Mouse (Mus musculus) ES-E14 (cell line): ENCODE measurements at regions not wholly inside any gene's neighbourhood (a gene's known extent, or its start where the extent isn't known, plus 50 kb on each side); places are given as distances from the start of the nearest gene placed in this dataset.

Experiments used
- DNase-seq: peaks from one replicate; pipeline ENCODE4 v3.0.0-alpha.2; 2013; ENCODE audit warnings: low read depth, low spot score
- H3K27ac ChIP-seq: 2 replicates; pipeline ENCODE4 v1.5.1; 2012; ENCODE audit warnings: low read depth, mild to moderate bottlenecking, low read length, moderate library complexity, mixed read lengths; ENCODE audit not compliant: poor library complexity, insufficient read depth, severe bottlenecking
- H3K36me3 ChIP-seq: 2 replicates; pipeline ENCODE4 v1.6.1; 2012; ENCODE audit warnings: mild to moderate bottlenecking, low read length, moderate library complexity, mixed read lengths; ENCODE audit not compliant: control insufficient read depth, poor library complexity, insufficient read depth, severe bottlenecking
- H3K4me1 ChIP-seq, 2 experiments: fragments of 150-350 bp in 1 of 2; sonication (generic) in 1 of 2; 2 replicates each; pipeline ENCODE4 v1.6.1; 2012; ENCODE audit warnings: low read length in 2 of 2, mild to moderate bottlenecking in 1 of 2, mixed read lengths in 1 of 2; ENCODE audit not compliant: control insufficient read depth in 2 of 2, insufficient read depth in 2 of 2, poor library complexity in 1 of 2
- H3K4me3 ChIP-seq, 2 experiments: fragments of 150-350 bp in 1 of 2; sonication (generic) in 1 of 2; 2 replicates each; pipeline ENCODE4 v1.5.1; 2012; ENCODE audit warnings: low read length in 2 of 2, low read depth in 1 of 2, mild to moderate bottlenecking in 1 of 2, mixed read lengths in 1 of 2; ENCODE audit not compliant: insufficient read depth in 1 of 2, poor library complexity in 1 of 2, severe bottlenecking in 1 of 2
- H3K9ac ChIP-seq: 2 replicates; pipeline ENCODE4 v1.6.1; 2012; ENCODE audit warnings: low read depth, mild to moderate bottlenecking, low read length, mixed read lengths; ENCODE audit not compliant: poor library complexity, insufficient read depth, severe bottlenecking
- H3K9me3 ChIP-seq: fragments of 150-350 bp; sonication (generic); 2 replicates; pipeline ENCODE4 v1.6.1; 2012; ENCODE audit warnings: low read depth, mild to moderate bottlenecking, low read length; ENCODE audit not compliant: control insufficient read depth, insufficient read depth
- CHD2 ChIP-seq: IDR thresholded peaks from 2 replicates; pipeline ENCODE4 v1.6.1; 2014; ENCODE audit warnings: mild to moderate bottlenecking, low read depth, low read length, inconsistent platforms
- HCFC1 ChIP-seq: IDR thresholded peaks from 2 replicates; pipeline ENCODE4 v1.6.1; 2012; ENCODE audit warnings: low read length, inconsistent platforms, borderline replicate concordance; ENCODE audit not compliant: insufficient read depth
- MAFK ChIP-seq: IDR thresholded peaks from 2 replicates; pipeline ENCODE4 v1.6.1; 2014; ENCODE audit warnings: mild to moderate bottlenecking, low read depth, low read length, inconsistent platforms; ENCODE audit not compliant: insufficient read depth
- ZC3H11A ChIP-seq: IDR thresholded peaks from 2 replicates; pipeline ENCODE4 v1.6.1; 2012; ENCODE audit warnings: low read depth, mild to moderate bottlenecking, inconsistent platforms, low read length, borderline replicate concordance
- ZNF384 ChIP-seq: IDR thresholded peaks from 2 replicates; pipeline ENCODE4 v1.6.1; 2012; ENCODE audit warnings: low read depth, low read length, inconsistent platforms
- in situ Hi-C, 2 experiments: fragments of 600-800 bp; cut with MboI; formaldehyde crosslinking; loops; one replicate each; pipeline ENCODE4 v1.15.1; 2025; ENCODE audit warnings: low sequenced_read_pairs in 2 of 2, inconsistent platforms in 1 of 2; ENCODE audit not compliant: unreplicated experiment in 2 of 2

DNA sequence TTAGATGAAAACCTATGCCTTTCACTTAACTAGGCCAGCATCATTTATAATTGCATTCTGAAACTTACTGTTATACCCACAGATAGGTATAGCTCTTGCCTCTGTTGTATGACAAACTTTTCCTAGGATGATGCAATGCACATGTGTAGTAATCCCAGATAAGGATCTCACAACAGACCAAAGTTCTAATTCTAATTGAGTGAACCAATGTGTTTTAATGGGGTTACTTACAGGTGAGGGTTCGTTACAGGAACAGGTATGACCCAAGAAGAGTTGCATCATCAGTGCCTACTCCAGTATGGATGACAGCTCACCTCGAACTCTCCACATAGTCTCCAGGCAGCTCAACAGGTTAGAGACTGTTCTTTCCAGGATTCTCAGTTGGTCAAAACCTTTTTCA lies 707.4 kb downstream of the Rfpl4b start:
- Histone ChIP-seq H3K4me3 (no peak overlapping the region), H3K27ac (no peak overlapping the region), H3K9ac (no peak overlapping the region), H3K36me3 (no peaks in the 10 kb centered on the region), H3K9me3 (no peaks in the 10 kb centered on the region), H3K4me1 (no peaks in the 10 kb centered on the region)
- TF ChIP-seq HCFC1 (no peak), ZC3H11A (no peak)
- no peak for DNase-seq
- in situ Hi-C loops = no loop called here

DNA sequence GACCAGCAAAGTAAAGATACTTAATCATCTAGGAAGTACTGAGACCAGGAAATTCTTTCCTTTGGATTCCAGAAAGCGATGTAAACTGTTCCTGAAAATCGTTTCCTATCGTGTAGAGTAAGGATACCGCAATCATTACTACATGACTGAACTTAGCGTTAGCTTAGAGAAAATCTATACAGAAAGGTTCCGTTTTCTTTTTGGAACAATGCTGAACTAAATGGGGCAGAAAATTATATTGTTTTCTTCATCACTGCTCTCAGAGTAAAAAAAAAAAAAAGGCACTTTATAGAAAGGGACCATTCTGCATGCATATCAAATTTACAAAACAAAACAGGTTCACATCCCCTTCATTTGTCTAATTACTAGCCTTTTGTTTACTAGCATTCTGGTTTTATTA lies 713.0 kb downstream of the Rfpl4b start:
- in situ Hi-C loops = no loop called here
- Histone ChIP-seq H3K27ac (no peak overlapping the region), H3K36me3 (no peaks in the 10 kb centered on the region), H3K9ac (no peak overlapping the region), H3K9me3 (no peaks in the 10 kb centered on the region), H3K4me3 (no peak overlapping the region), H3K4me1 (no peaks in the 10 kb centered on the region)
- DNase-seq = no peak
- TF ChIP-seq HCFC1 (no peak), CHD2 (no peak), ZC3H11A (no peak), ZNF384 (no peak), MAFK (no peak)

DNA sequence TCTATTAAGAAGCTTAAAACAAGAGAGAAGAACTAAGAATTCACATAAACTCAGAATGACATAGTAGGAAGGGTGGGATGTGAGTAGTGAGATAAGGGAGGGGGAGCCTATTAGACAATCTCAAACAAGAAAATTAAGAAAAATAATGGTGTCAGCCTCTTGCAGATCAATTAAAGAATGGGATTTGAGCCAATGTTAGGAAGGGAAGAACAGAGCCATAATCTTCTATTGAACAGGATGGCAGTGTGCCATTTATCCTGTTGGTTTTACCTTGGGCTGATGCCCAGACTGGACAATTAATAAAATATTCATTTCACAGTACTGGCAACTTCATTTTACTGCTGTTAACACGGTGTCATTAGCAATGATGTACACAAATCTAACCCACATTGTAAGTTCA lies 718.0 kb downstream of the Rfpl4b start:
- Histone ChIP-seq H3K36me3 (no peaks in the 10 kb centered on the region), H3K27ac (no peak overlapping the region), H3K9me3 (no peaks in the 10 kb centered on the region), H3K9ac (no peak overlapping the region), H3K4me1 (no peaks in the 10 kb centered on the region), H3K4me3 (no peak overlapping the region)
- in situ Hi-C loops = no loop called here
- DNase-seq = no peak
- TF ChIP-seq ZC3H11A = no peak
- TF ChIP-seq HCFC1 = no peak
- TF ChIP-seq CHD2 = no peak
- no peak for TF ChIP-seq ZNF384
- no peak for TF ChIP-seq MAFK

DNA sequence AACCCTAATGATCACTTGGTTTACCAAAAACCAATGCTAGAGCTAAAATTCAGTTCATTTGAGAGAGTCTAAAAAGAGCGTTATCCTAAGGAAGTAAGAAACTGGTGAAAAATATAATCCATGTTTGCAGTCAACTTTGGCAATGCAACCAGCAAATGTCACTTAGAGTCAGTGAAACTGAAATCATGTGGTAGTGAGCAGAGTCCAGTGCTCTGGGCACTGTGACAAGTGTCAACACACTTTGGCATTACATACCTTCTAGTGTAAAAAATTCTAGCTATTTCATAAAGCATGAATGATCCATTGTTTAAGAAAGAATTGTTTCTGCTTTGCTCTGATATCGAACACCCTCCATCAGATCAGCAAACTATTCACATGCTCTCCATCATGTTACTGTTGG lies 743.1 kb downstream of the Rfpl4b start:
- H3K36me3 ChIP-seq = no peaks in the 10 kb centered on the region
- no peak for TF ChIP-seq CHD2
- TF ChIP-seq HCFC1 = no peak
- TF ChIP-seq MAFK = no peak
- H3K27ac ChIP-seq = no peak overlapping the region
- H3K4me3 ChIP-seq = no peak overlapping the region
- DNase-seq = no peak
- in situ Hi-C loops = no loop called here
- H3K9me3 ChIP-seq = no peaks in the 10 kb centered on the region
- H3K9ac ChIP-seq = no peak overlapping the region
- no peaks in the 10 kb centered on the region for H3K4me1 ChIP-seq

DNA sequence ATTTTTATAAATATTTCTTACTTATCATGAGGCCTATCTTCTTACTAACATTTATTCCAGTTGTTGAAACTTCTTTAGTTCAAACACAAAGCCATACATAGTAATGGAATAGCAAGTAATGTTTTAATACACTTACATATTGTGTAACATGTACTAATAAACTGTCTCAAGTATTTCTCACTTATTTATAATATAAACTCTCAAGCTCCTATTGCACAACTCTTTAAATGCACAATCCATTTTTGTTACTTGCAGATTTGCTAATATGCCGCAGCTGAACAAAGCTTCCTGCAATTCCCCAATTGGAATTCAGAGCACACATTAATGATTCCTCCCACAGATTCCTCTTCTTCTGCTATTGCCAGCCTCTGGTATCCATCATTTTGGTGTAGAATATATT lies 749.2 kb downstream of the Rfpl4b start:
- in situ Hi-C loops = no loop called here

More for the DNA sequence above, 749.2 kb downstream of the Rfpl4b start:
- Histone ChIP-seq H3K9ac (no peak overlapping the region), H3K4me1 (no peaks in the 10 kb centered on the region), H3K36me3 (no peaks in the 10 kb centered on the region), H3K27ac (no peak overlapping the region), H3K4me3 (no peak overlapping the region), H3K9me3 (no peaks in the 10 kb centered on the region)
- TF ChIP-seq ZNF384 (no peak), ZC3H11A (no peak), CHD2 (no peak), HCFC1 (no peak), MAFK (no peak)
- DNase-seq = no peak
